Mouse (Mus musculus) cerebral cortex, adult 2 months (tissue): ENCODE measurements around the gene Maml2.

Source experiments
- WGBS: fragments of 180-500 bp; shearing (Covaris S2); methylation state at CpG from one replicate; pipeline ENCODE4 v1.1.7; 2018; 5-methylcytosine and 5-hydroxymethylcytosine counted together

Maml2 gene

GRCm38 (mm10) chr9:13574059-13574458 is 276.3 kb downstream of the Maml2 start:
- WGBS, result 60% methylated on average over 5 of the region's 5 CpGs

GRCm38 (mm10) chr9:13574913-13575312 is 277.2 kb downstream of the Maml2 start:
- 71% methylated on average over 2 of the region's 2 CpGs for WGBS

DNA sequence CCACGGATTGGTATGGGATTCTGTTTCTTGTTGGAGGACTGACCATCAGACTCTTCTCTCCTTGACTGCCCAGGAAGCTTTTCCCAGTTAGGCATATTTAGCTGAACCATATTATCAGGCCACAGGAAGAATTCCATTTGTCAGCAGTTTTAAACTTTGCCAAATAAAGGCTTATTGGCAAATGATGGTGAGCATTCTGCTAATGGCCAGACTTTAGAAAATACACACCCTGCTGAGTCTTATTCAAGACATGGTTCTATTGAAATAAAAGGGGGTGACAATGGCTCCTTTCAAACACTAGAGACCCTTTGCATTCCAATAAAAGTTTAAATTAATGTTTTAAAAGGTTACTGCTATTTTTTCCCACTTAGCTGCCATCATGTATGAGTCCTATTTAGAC is 279.4 kb downstream of the Maml2 start:
- 93% methylated on average over 1 of the region's 1 CpGs for WGBS

- WGBS, result 70% methylated on average over 5 of the region's 5 CpGs
Observed at GRCm38 (mm10) chr9:13581184-13581583, 283.4 kb downstream of the Maml2 start.

DNA sequence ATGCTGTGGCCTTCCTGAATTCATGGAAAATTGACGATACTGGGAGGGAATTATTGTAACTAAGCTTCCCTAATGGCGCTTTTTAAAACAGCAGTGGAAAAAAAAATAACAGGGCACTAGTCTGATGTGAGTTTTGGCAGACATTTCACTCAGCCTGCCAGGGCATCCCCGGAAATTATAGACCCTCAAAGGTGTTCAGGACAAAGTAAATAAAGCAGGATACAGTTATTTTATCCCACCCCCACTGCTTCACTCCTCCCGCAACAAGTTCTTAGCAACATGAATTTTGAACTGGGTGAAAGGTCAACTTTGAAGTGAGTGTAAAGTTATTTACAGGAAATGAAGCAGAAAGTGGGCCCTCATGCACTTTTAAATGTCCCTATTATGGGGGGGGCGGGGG is 286.2 kb downstream of the Maml2 start:
- 47% methylated on average over 5 of the region's 5 CpGs for WGBS

GRCm38 (mm10) chr9:13584435-13584834 is 286.7 kb downstream of the Maml2 start:
- WGBS, result 91% methylated on average over 3 of the region's 3 CpGs

- WGBS, result 34% methylated on average over 9 of the region's 9 CpGs
Observed at GRCm38 (mm10) chr9:13587085-13587933, 289.6 kb downstream of the Maml2 start.

DNA sequence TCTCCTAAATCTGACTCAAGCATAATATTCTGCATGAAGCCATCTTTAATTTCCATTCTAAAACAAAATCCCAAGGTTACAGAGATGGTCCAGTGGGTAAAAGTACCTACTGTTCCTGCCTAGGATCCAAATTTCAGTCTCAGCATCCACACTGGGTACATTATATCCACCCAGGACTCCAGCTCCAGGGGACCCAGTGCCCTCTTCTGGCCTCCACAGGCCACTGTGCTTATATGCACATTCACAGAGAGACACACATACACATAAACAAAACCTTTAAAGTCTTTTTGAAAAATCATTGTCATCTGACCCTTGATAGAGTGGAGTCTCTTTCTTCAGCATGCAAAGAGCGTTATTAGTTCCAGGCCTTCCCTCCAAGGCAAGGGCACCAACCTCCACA is 291.0 kb downstream of the Maml2 start:
- WGBS, result 100% methylated on average over 1 of the region's 1 CpGs

- WGBS, result 85% methylated on average over 10 of the region's 10 CpGs
Observed at GRCm38 (mm10) chr9:13592701-13593100, 294.9 kb downstream of the Maml2 start.

GRCm38 (mm10) chr9:13597736-13598135 is 300.0 kb downstream of the Maml2 start:
- 66% methylated on average over 6 of the region's 6 CpGs for WGBS

GRCm38 (mm10) chr9:13598596-13599333 is 301.0 kb downstream of the Maml2 start:
- WGBS, result 92% methylated on average over 4 of the region's 4 CpGs

DNA sequence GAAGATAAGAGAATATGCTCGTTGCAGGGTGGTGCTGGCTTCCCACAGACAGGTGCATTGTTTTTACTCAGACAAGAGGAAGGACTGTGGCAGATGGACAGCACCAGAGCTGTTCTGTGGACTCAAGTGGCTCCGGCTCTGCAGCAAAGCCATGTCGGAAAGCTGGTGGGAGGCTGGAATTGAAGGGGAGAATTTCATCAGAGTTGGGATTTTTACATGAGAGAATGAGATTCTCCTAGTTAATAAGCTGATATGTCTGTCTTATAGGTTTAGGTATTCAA is 301.5 kb downstream of the Maml2 start:
- 75% methylated on average over 3 of the region's 3 CpGs for WGBS

- WGBS, result 88% methylated on average over 6 of the region's 6 CpGs
Observed at GRCm38 (mm10) chr9:13599800-13600199, 302.0 kb downstream of the Maml2 start.

- WGBS, result 79% methylated on average over 3 of the region's 3 CpGs
Observed at GRCm38 (mm10) chr9:13601729-13602128, 304.0 kb downstream of the Maml2 start.

DNA sequence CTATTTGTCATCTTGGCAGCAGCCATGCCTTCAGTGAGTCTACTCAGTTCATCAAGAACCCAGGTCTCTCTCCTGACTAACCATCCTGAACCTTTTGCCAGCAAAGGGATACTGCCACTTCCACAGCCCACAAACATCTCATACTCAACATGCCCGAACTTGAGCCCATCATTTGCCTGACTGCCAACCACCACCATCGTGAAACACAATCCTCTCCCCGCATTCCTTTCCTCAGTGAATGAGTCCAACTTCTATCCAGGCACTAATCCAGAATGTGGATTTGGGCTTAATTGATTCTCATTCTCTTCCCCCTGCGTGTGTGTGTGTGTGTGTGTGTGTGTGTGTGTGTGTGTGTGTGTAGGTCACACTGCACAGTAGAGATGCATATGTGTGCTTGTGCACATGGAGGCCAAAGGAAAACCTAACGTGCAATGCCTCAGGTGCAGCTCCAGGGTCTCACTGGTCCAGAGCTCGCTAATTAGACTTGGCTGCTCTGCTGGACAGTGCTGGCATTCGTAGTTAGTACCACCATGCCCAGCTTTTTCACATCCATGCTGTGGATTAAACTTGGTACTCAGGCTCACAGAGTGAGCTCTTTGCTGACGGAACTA is 305.9 kb downstream of the Maml2 start:
- WGBS, result 65% methylated on average over 8 of the region's 8 CpGs

DNA sequence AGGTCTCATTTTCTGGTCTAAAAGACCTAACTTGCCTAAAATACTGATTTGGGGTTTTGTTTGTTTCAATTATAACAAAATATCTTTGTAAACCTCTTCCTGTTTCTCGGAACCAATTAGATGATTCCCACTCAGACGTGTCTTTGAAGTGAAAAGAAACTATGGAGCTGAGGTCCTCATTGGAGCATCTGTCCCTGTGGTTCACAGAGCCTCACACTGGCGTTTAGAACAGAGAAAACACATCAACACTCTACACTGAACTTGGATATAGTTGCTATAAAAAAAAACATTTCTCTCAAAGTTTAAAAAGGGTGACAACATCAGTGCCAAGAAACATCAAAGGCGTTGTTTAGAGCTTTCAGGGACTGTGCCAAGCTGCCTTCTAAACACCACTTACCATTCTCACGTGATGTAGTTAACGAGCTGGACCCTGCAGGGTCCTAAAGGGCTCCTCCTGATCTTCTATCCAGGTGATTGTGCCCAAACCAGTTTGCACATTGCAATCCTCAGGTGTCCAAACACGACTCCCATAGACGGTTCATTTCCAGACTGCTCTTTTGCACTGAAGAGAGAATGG is 309.9 kb downstream of the Maml2 start:
- WGBS, result 48% methylated on average over 8 of the region's 8 CpGs

DNA sequence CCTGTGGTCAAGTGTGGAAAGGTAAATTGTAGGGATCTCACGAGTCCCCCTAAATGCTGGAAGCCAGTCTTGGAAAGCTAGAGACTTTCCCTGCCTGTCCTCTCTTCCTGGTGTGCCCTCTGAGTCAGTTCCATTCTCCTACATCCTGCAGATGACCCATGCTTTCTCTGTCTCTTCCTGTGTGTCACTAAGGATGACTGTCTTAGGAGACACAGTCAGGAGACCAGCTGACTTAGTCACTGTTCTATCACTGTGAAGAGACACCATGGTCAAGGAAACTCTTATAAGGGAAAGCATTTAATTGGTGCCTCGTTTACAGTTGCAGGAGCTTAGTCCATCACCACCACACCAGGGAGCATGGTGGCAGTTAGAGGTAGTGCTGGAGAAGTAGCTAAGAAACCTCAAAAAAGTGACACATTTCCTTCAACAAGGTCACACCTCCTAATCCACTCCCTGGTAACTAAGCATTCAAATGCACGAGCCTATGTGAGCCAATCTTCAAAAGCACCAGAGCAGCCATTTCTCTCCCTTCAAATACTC is 310.8 kb downstream of the Maml2 start:
- 79% methylated on average over 3 of the region's 3 CpGs for WGBS

- WGBS, result 41% methylated on average over 3 of the region's 3 CpGs
Observed at GRCm38 (mm10) chr9:13611561-13611960, 313.8 kb downstream of the Maml2 start.

DNA sequence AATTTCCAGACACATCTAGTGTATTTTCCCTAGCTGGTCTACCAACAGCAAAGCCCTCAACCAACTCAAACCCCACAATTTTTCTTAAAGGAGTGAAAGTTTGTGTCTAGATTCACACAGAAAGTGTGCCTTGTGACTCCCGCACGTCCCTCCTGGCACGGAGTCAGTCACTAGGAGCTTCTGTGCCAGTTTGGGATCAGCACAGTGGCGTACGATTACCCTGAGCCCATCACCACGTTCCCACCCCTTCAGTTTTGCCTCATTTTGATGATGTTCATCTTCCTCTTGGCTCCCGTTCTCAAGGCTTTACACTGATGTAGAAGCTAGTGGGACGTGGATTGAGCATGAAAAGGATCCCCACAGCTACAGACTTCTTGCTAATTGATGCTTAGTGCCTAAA is 314.6 kb downstream of the Maml2 start:
- 69% methylated on average over 8 of the region's 8 CpGs for WGBS

GRCm38 (mm10) chr9:13613325-13614268 is 315.8 kb downstream of the Maml2 start:
- WGBS, result 73% methylated on average over 8 of the region's 8 CpGs

DNA sequence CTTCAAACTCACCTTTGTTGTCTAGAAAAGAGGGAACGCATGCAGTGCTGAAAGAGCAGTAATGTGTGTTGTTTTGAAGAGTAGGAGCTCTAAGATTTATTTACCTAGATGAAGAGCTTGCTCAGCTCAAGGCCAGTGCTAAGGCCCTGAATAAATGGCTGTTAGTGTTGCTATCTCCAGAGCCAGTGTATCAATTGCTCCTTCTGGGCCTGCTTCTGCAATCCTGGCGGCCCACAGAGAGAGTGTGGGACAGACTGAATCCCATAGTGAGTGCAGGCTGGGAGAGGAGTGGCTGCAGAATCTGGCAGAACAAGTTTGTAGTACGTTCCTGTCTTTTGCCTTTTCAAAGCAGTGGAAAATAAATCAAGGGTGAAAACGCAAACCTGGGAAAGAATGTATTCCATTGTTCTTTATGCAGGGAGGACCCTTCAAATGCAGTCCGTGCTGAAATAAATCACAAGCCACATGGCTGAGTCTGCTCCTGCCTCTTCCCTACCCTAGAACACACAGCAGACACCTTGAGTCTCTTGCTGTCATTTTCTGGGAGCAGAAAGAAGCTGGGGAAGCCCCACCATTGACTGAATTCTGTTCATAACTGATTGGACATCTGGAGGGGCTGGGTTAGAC is 318.7 kb downstream of the Maml2 start:
- WGBS, result 71% methylated on average over 5 of the region's 5 CpGs
